In genomic region chr10:88732309-88732622, GRCm38 (mm10) we compare ENCODE assay signal across 8 mouse cellular contexts. TPM values are rescaled to one million over a fixed set of nuclear protein-coding genes. Genes with fewer than 3 reads are reported as not detected.
DNase-seq lines count a peak whose midpoint lies in the region; ATAC-seq and TF ChIP-seq lines count a peak whose summit lies in the region.

No protein-coding gene starts in this region.

- peak overlapping the region; percentile 93 for H3K9ac ChIP-seq in hindbrain, embryonic 11.5 days (ENCODE audit: low read depth, low read length)
- H3K9ac ChIP-seq in midbrain, embryonic 11.5 days (ENCODE audit: low read length), result peak overlapping the region; percentile 94

- no peaks in the 10 kb centered on the region for H3K27me3 ChIP-seq in kidney, adult 2 months (replicated peaks; ENCODE audit: control insufficient read depth, insufficient read depth, low read length)
- no peaks in the 10 kb centered on the region for H3K27me3 ChIP-seq in hindbrain, embryonic 11.5 days (ENCODE audit: control insufficient read depth, insufficient read depth, low read length)
- H3K27me3 ChIP-seq in midbrain, embryonic 11.5 days (ENCODE audit: control insufficient read depth, insufficient read depth, low read length), result no peaks in the 10 kb centered on the region; the same call in 1 of the 2 replicates

- 6% methylated on average over 6 of the region's 6 CpGs for WGBS in kidney, adult 2 months
- WGBS in hindbrain, embryonic 11.5 days, result 16% methylated on average over 6 of the region's 6 CpGs
- 15% methylated on average over 6 of the region's 6 CpGs for WGBS in midbrain, embryonic 11.5 days

- no peak for TF ChIP-seq POLR2A in kidney, adult 2 months (IDR thresholded peaks at IDR 0.05; ENCODE audit: low read depth, low read length)

- no peaks in the 10 kb centered on the region; the same call in 1 of the 2 replicates for H3K36me3 ChIP-seq in kidney, adult 2 months (ENCODE audit: control insufficient read depth, insufficient read depth, low read length)
- no peaks in the 10 kb centered on the region for H3K36me3 ChIP-seq in hindbrain, embryonic 11.5 days (ENCODE audit: control insufficient read depth, insufficient read depth, low read length)
- H3K36me3 ChIP-seq in midbrain, embryonic 11.5 days (ENCODE audit: control insufficient read depth, insufficient read depth, low read length), result peaks cover 1% of the 10 kb centered on the region; the same call in 1 of the 2 replicates

- peak overlapping the region; percentile 85 for H3K4me3 ChIP-seq in kidney, adult 2 months (ENCODE audit: insufficient read depth, low read depth, low read length)
- H3K4me3 ChIP-seq in hindbrain, embryonic 11.5 days (ENCODE audit: low read depth, low read length), result peak overlapping the region; percentile 95
- peak overlapping the region; percentile 94 for H3K4me3 ChIP-seq in midbrain, embryonic 11.5 days (ENCODE audit: low read depth, low read length)

- TF ChIP-seq CTCF in kidney, adult 2 months (conservative IDR thresholded peaks at IDR 0.05; ENCODE audit: insufficient read depth, insufficient read length, low read depth, low read length), result no peak

- DNase-seq in kidney, adult 2 months, result no peak
- no peak for DNase-seq in kidney, postnatal 36 days
- DNase-seq in R1 (ENCODE audit: low read depth, low spot score), result peak; percentile 63
- DNase-seq in hindbrain, embryonic 11.5 days (ENCODE audit: low spot score), result no peak
- no peak for DNase-seq in midbrain, embryonic 11.5 days (ENCODE audit: low spot score, missing footprints)
- no peak for DNase-seq in urinary bladder, postnatal 25 days (ENCODE audit: low spot score)
- DNase-seq in kidney, adult 8-10 months, result no peak
- DNase-seq in kidney, postnatal 10 days, result no peak

- peak overlapping the region; percentile 91 for H3K4me2 ChIP-seq in hindbrain, embryonic 11.5 days (replicated peaks; ENCODE audit: low read depth, low read length)
- H3K4me2 ChIP-seq in midbrain, embryonic 11.5 days, result peak overlapping the region; percentile 95

- no peak overlapping the region for H3K27ac ChIP-seq in kidney, adult 2 months (ENCODE audit: insufficient read depth, low read depth, low read length)
- no peak overlapping the region for H3K27ac ChIP-seq in hindbrain, embryonic 11.5 days (ENCODE audit: low read depth, low read length)
- no peak overlapping the region for H3K27ac ChIP-seq in midbrain, embryonic 11.5 days (ENCODE audit: low read depth, low read length)

- no peak for ATAC-seq in hindbrain, embryonic 11.5 days (ENCODE audit: low FRiP score)
- ATAC-seq in midbrain, embryonic 11.5 days (ENCODE audit: low FRiP score), result no peak

- peaks cover 4% of the 10 kb centered on the region for H3K4me1 ChIP-seq in kidney, adult 2 months (ENCODE audit: control insufficient read depth, insufficient read depth, low read length)
- no peaks in the 10 kb centered on the region for H3K4me1 ChIP-seq in hindbrain, embryonic 11.5 days (replicated peaks; ENCODE audit: control insufficient read depth, insufficient read depth, low read length)
- peaks cover 8% of the 10 kb centered on the region for H3K4me1 ChIP-seq in midbrain, embryonic 11.5 days (ENCODE audit: control insufficient read depth, insufficient read depth, low read length)

- H3K9me3 ChIP-seq in hindbrain, embryonic 11.5 days (ENCODE audit: control insufficient read depth, low read length), result no peaks in the 10 kb centered on the region
- no peaks in the 10 kb centered on the region for H3K9me3 ChIP-seq in midbrain, embryonic 11.5 days (ENCODE audit: control insufficient read depth, low read length)

RNA-seq across cellular contexts. Expression of gene Arl1, which starts 1.6 kb away (rescaled TPM):
- polyA plus RNA-seq in kidney, adult 2 months (2012; rRNA removed), result 23.2 and 33.6 TPM in 2 replicates
- polyA plus RNA-seq in hindbrain, embryonic 11.5 days (2014; fragmentation: Nextera tagmentation; extraction: Ambion mirVana), result 161 and 167 TPM in 2 replicates
- 165 and 178 TPM in 2 replicates for polyA plus RNA-seq in midbrain, embryonic 11.5 days (2014; fragmentation: Nextera tagmentation; extraction: Ambion mirVana)

RNA-seq across cellular contexts. Expression of gene Spic, which starts 47.5 kb away (rescaled TPM):
- 0.34 TPM in 1 of 2 replicates, not detected in the other for polyA plus RNA-seq in kidney, adult 2 months (2012; rRNA removed)
- not detected in 2 replicates for polyA plus RNA-seq in hindbrain, embryonic 11.5 days (2014; fragmentation: Nextera tagmentation; extraction: Ambion mirVana)
- polyA plus RNA-seq in midbrain, embryonic 11.5 days (2014; fragmentation: Nextera tagmentation; extraction: Ambion mirVana), result not detected in 2 replicates
